Mouse (Mus musculus) gastrocnemius, adult 2 months (tissue): Measurements from ENCODE around the gene Tbxa2r. TPM values are rescaled to one million over a fixed set of nuclear protein-coding genes. Genes with fewer than 3 reads are reported as not detected.

Experiments used
- DNase-seq: peaks from one replicate; pipeline ENCODE4 v3.0.0; 2022
- H3K27ac ChIP-seq: fragments of 200-600 bp; 2 replicates; pipeline ENCODE4 v1.8.1; 2022; ENCODE audit warnings: mild to moderate bottlenecking
- H3K4me3 ChIP-seq: fragments of 200-600 bp; 2 replicates; pipeline ENCODE4 v1.8.1; 2022; ENCODE audit warnings: mild to moderate bottlenecking, moderate library complexity
- CTCF ChIP-seq: fragments of 200-600 bp; IDR thresholded peaks from 2 replicates; pipeline ENCODE4 v1.8.1; 2022; ENCODE audit warnings: antibody characterized with exemption, mild to moderate bottlenecking, moderate library complexity
- intact Hi-C: fragments of 180-260 bp; cut with DNase I; formaldehyde crosslinking; loops from one replicate; pipeline ENCODE4 v1.15.1; 2025
- total RNA-seq, 2 experiments: library from RNA; stranded (reverse); gene quantifications; 2 replicates each; pipeline ENCODE4 v1.2.3; 2021

Gene Tbxa2r
- total RNA-seq, 2 experiments from 2014 or later = 0.43 to 0.75 TPM

GRCm38 (mm10) chr10:81302288-81302687 lies 26.2 kb upstream of the Tbxa2r start:
- Histone ChIP-seq H3K27ac (peak overlapping the region; percentile 46), H3K4me3 (peak overlapping the region; percentile 52)
- DNase-seq = no peak

GRCm38 (mm10) chr10:81302781-81303218 lies 25.7 kb upstream of the Tbxa2r start:
- no peak for TF ChIP-seq CTCF
- peak overlapping the region; percentile 52 for H3K4me3 ChIP-seq
- peak overlapping the region; percentile 46 for H3K27ac ChIP-seq
- DNase-seq = no peak
- intact Hi-C loops = no loop called here

More at GRCm38 (mm10) chr10:81302288-81302687, 26.2 kb upstream of the Tbxa2r start:
- intact Hi-C loops = no loop called here
- TF ChIP-seq CTCF = no peak

- peak overlapping the region; percentile 52 for H3K4me3 ChIP-seq
- peak overlapping the region; percentile 46 for H3K27ac ChIP-seq
- DNase-seq = no peak
- TF ChIP-seq CTCF = no peak
- intact Hi-C loops = no loop called here
These were observed 25.3 kb upstream of the Tbxa2r start for GRCm38 (mm10) chr10:81303258-81303657.

- no peak for TF ChIP-seq CTCF
These were observed 24.8 kb upstream of the Tbxa2r start for GRCm38 (mm10) chr10:81303761-81304160.

GRCm38 (mm10) chr10:81304597-81305238 lies 23.8 kb upstream of the Tbxa2r start:
- peak; percentile 90 for TF ChIP-seq CTCF
- peak; percentile 70 for DNase-seq
- H3K4me3 ChIP-seq = no peak overlapping the region
- intact Hi-C loops = loop anchor here (2.0 kb wide), 1 partner anchor 16 kb away; no protein-coding TSS in a partner anchor
- no peak overlapping the region for H3K27ac ChIP-seq

More at GRCm38 (mm10) chr10:81303761-81304160, 24.8 kb upstream of the Tbxa2r start:
- H3K4me3 ChIP-seq = no peak overlapping the region
- intact Hi-C loops = loop anchor here (2.0 kb wide), 1 partner anchor 15 kb away; no protein-coding TSS in a partner anchor
- H3K27ac ChIP-seq = peak overlapping the region; percentile 2; the same call in 1 of the 2 replicates
- DNase-seq = no peak

- intact Hi-C loops = loop anchor here (2.0 kb wide), 1 partner anchor 17 kb away; no protein-coding TSS in a partner anchor
- no peak for DNase-seq
- H3K4me3 ChIP-seq = no peak overlapping the region
- H3K27ac ChIP-seq = no peak overlapping the region
- TF ChIP-seq CTCF = no peak
These were observed 22.9 kb upstream of the Tbxa2r start for GRCm38 (mm10) chr10:81305663-81306062.

- intact Hi-C loops = no loop called here
- Histone ChIP-seq H3K27ac (no peak overlapping the region), H3K4me3 (no peak overlapping the region)
- TF ChIP-seq CTCF = no peak
- DNase-seq = no peak
These were observed 22.3 kb upstream of the Tbxa2r start for GRCm38 (mm10) chr10:81306173-81306668.

- no peak overlapping the region for H3K27ac ChIP-seq
- no peak overlapping the region for H3K4me3 ChIP-seq
- no peak for TF ChIP-seq CTCF
- no peak for DNase-seq
- intact Hi-C loops = no loop called here
These were observed 21.5 kb upstream of the Tbxa2r start for GRCm38 (mm10) chr10:81306837-81307682.

GRCm38 (mm10) chr10:81309571-81309970 lies 19.0 kb upstream of the Tbxa2r start:
- no peak for TF ChIP-seq CTCF
- no peak overlapping the region for H3K4me3 ChIP-seq
- intact Hi-C loops = no loop called here
- DNase-seq = no peak
- H3K27ac ChIP-seq = no peak overlapping the region

GRCm38 (mm10) chr10:81313581-81313980 lies 14.9 kb upstream of the Tbxa2r start:
- Histone ChIP-seq H3K27ac (no peak overlapping the region), H3K4me3 (no peak overlapping the region)
- no peak for TF ChIP-seq CTCF
- no peak for DNase-seq
- intact Hi-C loops = no loop called here

- no peak for DNase-seq
- Histone ChIP-seq H3K4me3 (no peak overlapping the region), H3K27ac (no peak overlapping the region)
- intact Hi-C loops = no loop called here
- no peak for TF ChIP-seq CTCF
These were observed 14.3 kb upstream of the Tbxa2r start for GRCm38 (mm10) chr10:81314201-81314600.

- TF ChIP-seq CTCF = no peak
- H3K27ac ChIP-seq = no peak overlapping the region
- no peak for DNase-seq
- intact Hi-C loops = no loop called here
- H3K4me3 ChIP-seq = no peak overlapping the region
These were observed 12.9 kb upstream of the Tbxa2r start for GRCm38 (mm10) chr10:81315587-81315986.
